Mouse (Mus musculus) limb, embryonic 14.5 days (tissue): ENCODE results near the gene Elmsan1. TPM values are rescaled to one million over a fixed set of nuclear protein-coding genes. Genes with fewer than 3 reads are reported as not detected.
A peak's percentile ranks its signal among the peaks of the same experiment; 100 is the strongest.

Source experiments
- ATAC-seq: fragments of 200-750 bp; cut with Nextera tagmentation; 2 replicates; pipeline ENCODE4 v1.8.0; 2017; ENCODE audit warnings: low read depth, moderate number of reproducible peaks, moderate TSS enrichment; ENCODE audit not compliant: low FRiP score
- DNase-seq: peaks from one replicate; pipeline ENCODE4 v3.0.0-alpha.2; 2015; ENCODE audit warnings: low spot score
- H3K27ac ChIP-seq: fragments of 300-500 bp; sonication (generic); replicated peaks from 2 replicates; pipeline ENCODE4 v1.5.1; 2014; ENCODE audit warnings: low read depth, mild to moderate bottlenecking, low read length, moderate library complexity, mixed read lengths
- H3K27me3 ChIP-seq: fragments of 300-500 bp; sonication (generic); 2 replicates; pipeline ENCODE4 v1.6.1; 2014; ENCODE audit warnings: low read length, mixed read lengths; ENCODE audit not compliant: control insufficient read depth, insufficient read depth
- H3K36me3 ChIP-seq: fragments of 300-500 bp; sonication (generic); 2 replicates; pipeline ENCODE4 v1.6.1; 2014; ENCODE audit warnings: mild to moderate bottlenecking, low read length, moderate library complexity, mixed read lengths; ENCODE audit not compliant: control insufficient read depth, insufficient read depth
- H3K4me1 ChIP-seq: fragments of 300-500 bp; sonication (generic); 2 replicates; pipeline ENCODE4 v1.6.1; 2014; ENCODE audit warnings: antibody characterized with exemption, low read length, mixed read lengths; ENCODE audit not compliant: control insufficient read depth, insufficient read depth
- H3K4me2 ChIP-seq: fragments of 300-500 bp; sonication (generic); replicated peaks from 2 replicates; pipeline ENCODE4 v1.6.1; 2014; ENCODE audit warnings: low read depth, mild to moderate bottlenecking, low read length, moderate library complexity; ENCODE audit not compliant: severe bottlenecking
- H3K4me3 ChIP-seq: fragments of 300-500 bp; sonication (generic); replicated peaks from 2 replicates; pipeline ENCODE4 v1.5.1; 2014; ENCODE audit warnings: low read length
- H3K9ac ChIP-seq: fragments of 300-500 bp; sonication (generic); 2 replicates; pipeline ENCODE4 v1.6.1; 2014; ENCODE audit warnings: mild to moderate bottlenecking, low read depth, low read length, moderate library complexity; ENCODE audit not compliant: severe bottlenecking
- H3K9me3 ChIP-seq: fragments of 300-500 bp; sonication (generic); 2 replicates; pipeline ENCODE4 v1.6.1; 2016; ENCODE audit warnings: low read length; ENCODE audit not compliant: control insufficient read depth
- POLR2A ChIP-seq: fragments of 200-500 bp; IDR thresholded peaks from 2 replicates; pipeline ENCODE4 v1.8.0; 2012; ENCODE audit warnings: inconsistent platforms, mild to moderate bottlenecking, moderate library complexity, borderline replicate concordance; ENCODE audit not compliant: insufficient read depth, insufficient read length; ENCODE audit errors: extremely low read depth
- whole genome bisulfite sequencing: fragments of 180-500 bp; shearing (Covaris S2); extraction: QIAGEN DNeasy Blood & Tissue Kit; methylation state at CpG from one replicate; pipeline ENCODE4 v1.1.7; 2014; 5-methylcytosine and 5-hydroxymethylcytosine counted together
- polyA plus RNA-seq, 2 experiments: library from polyadenylated mRNA; depleted of rRNA in 1 of 2; stranded (reverse) in 1 of 2; unstranded in 1 of 2; fragments of >200 nt; fragmentation: Nextera tagmentation in 1 of 2; extraction: Ambion mirVana in 1 of 2; gene quantifications; 2 replicates each; pipeline versions ENCODE4 v1.2.1 to v1.2.3; 2012 to 2014

The Elmsan1 gene
- polyA plus RNA-seq, 2 experiments, result 11.8 to 14.4 TPM

DNA sequence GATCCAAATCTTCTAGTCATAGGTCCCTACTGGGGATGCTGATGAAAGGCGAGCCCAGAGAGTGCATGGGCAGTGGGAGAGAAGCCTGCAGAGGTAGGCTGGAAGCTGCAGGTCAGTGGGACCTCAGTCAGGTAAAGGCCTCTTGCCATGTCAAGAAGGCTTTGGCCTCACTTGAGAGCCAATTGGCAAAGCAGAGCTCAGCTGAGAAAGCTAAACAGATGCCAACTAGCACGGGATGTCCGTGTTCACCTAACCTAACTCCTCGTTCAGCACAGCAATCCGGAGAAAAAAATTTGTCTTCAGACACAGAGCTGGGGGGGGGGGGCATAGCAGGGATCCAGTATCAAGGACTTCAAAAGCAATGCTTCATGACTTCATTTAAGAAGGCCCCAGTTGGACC, 33.7 kb downstream of the Elmsan1 start:
- Histone ChIP-seq H3K4me1 (peaks cover 67% of the 10 kb centered on the region), H3K9me3 (no peaks in the 10 kb centered on the region), H3K4me3 (no peak overlapping the region), H3K27ac (no peak overlapping the region), H3K36me3 (peaks cover 7% of the 10 kb centered on the region; the same call in 1 of the 2 replicates), H3K27me3 (no peaks in the 10 kb centered on the region), H3K4me2 (no peak overlapping the region), H3K9ac (no peak overlapping the region)
- no peak for TF ChIP-seq POLR2A
- no peak for DNase-seq
- 78% methylated on average over 5 of the region's 5 CpGs for WGBS
- ATAC-seq, result no peak

DNA sequence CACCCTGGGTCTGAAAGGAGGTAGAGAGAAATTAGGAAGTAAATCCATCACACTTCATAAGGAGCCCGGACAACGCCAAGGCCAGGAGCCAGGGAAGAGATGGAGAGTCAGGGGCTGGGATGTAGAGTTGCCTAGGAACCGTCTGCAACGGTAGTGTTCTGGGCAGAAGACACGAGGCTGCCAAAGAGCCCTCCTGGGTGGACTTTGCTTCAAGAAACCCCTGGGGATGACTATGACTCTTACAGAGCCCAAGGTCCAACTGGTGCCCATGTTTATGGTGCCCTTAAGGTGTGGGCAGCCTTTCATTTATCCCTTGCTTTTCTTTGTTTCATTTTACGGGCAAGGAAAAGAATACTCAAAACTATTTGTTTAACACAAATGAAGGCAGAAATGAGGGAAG, 36.7 kb downstream of the Elmsan1 start:
- no peak overlapping the region for H3K4me3 ChIP-seq
- H3K4me1 ChIP-seq, result peaks cover 62% of the 10 kb centered on the region
- H3K4me2 ChIP-seq, result no peak overlapping the region
- no peaks in the 10 kb centered on the region for H3K27me3 ChIP-seq
- DNase-seq (no peak), ATAC-seq (no peak)
- no peak overlapping the region for H3K9ac ChIP-seq
- WGBS, result 63% methylated on average over 6 of the region's 6 CpGs
- H3K9me3 ChIP-seq, result no peaks in the 10 kb centered on the region
- peaks cover 7% of the 10 kb centered on the region; the same call in 1 of the 2 replicates for H3K36me3 ChIP-seq
- TF ChIP-seq POLR2A, result no peak
- no peak overlapping the region for H3K27ac ChIP-seq

DNA sequence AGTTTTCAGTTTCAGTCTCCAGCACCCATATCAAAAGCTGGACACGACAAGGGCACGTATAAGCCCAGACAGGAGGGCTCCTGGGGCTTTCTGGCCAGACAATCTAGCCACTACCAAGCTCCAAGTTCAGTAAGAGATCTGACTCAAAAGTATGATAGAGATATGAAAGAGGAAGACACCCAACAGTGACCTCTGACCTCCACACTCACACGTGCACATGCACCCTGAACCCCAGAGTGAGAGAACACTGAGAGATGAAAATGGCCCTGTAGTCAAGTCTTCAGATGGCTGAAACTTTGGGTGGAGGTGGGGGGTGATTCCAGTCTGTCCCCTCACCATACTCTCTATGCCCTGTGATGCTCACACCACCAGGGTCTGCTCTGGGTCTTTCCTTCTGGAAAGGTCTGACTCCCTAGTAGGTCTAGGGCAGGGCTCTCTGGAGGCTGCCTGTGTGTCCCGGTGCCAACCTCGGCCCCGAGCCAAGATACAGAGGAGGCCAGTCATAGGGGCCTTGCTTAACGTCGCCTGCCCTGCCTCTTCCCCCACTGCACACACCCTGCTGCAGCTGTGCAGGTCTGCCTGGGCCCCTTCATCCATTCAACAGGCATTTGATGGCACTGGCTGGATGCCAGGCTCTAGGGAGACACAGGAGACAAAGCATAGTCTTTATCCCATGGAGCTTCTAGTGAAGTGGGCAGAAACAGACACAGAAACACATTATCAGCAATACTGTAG, 37.8 kb downstream of the Elmsan1 start:
- H3K9me3 ChIP-seq, result no peaks in the 10 kb centered on the region
- H3K27ac ChIP-seq, result peak overlapping the region; percentile 6; the same call in 1 of the 2 replicates
- 41% methylated on average over 8 of the region's 8 CpGs for WGBS

DNA sequence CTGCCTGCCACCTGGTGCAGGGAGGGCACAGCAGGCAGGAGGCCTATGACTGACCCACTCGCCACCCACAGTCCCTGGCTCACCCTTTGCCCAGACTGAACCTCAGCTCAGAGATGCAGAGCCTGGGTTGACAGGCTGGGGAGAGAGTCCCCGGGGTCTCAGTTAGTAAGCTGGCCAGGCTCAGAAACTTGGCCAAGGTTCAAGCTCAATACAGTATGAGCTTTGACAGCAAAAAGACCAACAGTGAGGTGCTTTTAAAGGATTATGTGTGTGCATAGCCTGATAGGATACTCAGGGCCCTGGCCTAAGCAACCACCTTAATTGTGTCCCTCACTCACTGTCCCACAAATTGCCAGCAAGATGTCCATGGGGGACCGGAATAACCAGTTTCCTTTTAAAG, 38.6 kb downstream of the Elmsan1 start:
- ATAC-seq (no peak), DNase-seq (peak; percentile 41)
- H3K4me1 ChIP-seq, result peaks cover 69% of the 10 kb centered on the region
- no peak overlapping the region for H3K4me2 ChIP-seq
- no peak for TF ChIP-seq POLR2A
- H3K36me3 ChIP-seq, result no peaks in the 10 kb centered on the region; the same call in 1 of the 2 replicates
- no peak overlapping the region for H3K4me3 ChIP-seq
- H3K9ac ChIP-seq, result no peak overlapping the region
- no peaks in the 10 kb centered on the region for H3K9me3 ChIP-seq
- peak overlapping the region; percentile 26 for H3K27ac ChIP-seq
- 57% methylated on average over 3 of the region's 3 CpGs for WGBS
- H3K27me3 ChIP-seq, result no peaks in the 10 kb centered on the region

More for the DNA sequence above, 37.8 kb downstream of the Elmsan1 start:
- Histone ChIP-seq H3K36me3 (no peaks in the 10 kb centered on the region; the same call in 1 of the 2 replicates), H3K4me3 (no peak overlapping the region), H3K4me1 (peaks cover 70% of the 10 kb centered on the region), H3K9ac (no peak overlapping the region), H3K27me3 (no peaks in the 10 kb centered on the region), H3K4me2 (no peak overlapping the region; the same call in 1 of the 2 replicates)
- peak; percentile 48 for ATAC-seq
- peak; percentile 64 for DNase-seq
- no peak for TF ChIP-seq POLR2A

DNA sequence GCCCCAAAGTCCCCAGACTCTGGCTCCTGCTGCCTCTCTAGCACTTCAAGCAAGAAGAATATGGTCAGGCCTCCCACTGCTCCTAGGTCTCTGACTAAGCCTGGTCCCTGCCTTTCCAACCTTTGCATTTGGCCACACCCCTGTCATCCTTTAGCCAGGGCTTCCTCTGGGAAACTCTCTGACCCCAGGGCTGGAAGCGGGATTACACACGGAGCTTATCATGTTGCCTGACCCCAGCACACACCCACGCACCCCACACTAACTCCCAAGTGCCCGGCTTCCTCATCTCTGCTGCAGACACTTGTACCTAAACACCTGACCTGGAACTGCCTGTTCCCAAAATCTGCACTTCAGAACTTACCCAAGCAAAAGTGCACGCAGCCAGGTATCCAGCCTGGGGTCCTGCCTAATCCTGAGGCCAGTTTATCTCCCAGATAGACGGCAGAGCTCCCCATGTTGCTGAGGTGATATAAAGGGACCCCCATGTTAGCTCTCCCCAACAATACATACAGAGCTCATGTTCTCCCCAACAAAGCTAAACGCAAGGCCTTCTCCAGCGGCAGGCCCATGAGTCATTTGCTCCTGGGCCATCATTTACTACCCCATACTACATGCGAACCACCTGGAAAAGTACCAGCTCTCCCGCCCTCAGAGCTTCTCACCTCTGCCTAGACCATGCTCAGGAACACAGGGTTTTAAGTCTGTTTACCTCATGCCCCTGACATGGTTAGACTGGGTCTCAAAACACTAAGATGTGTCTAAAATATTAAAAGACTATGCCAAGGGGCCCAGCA, 39.8 kb downstream of the Elmsan1 start:
- no peak overlapping the region for H3K9ac ChIP-seq

More for the DNA sequence above, 39.8 kb downstream of the Elmsan1 start:
- H3K4me3 ChIP-seq, result no peak overlapping the region
- H3K9me3 ChIP-seq, result no peaks in the 10 kb centered on the region
- WGBS, result 65% methylated on average over 10 of the region's 10 CpGs
- peaks cover 4% of the 10 kb centered on the region for H3K36me3 ChIP-seq
- no peak overlapping the region for H3K27ac ChIP-seq
- ATAC-seq (no peak), DNase-seq (no peak)
- no peak overlapping the region for H3K4me2 ChIP-seq
- H3K27me3 ChIP-seq, result no peaks in the 10 kb centered on the region
- no peak for TF ChIP-seq POLR2A
- H3K4me1 ChIP-seq, result peaks cover 75% of the 10 kb centered on the region
